Mouse (Mus musculus) G1E (cell line): Measurements from ENCODE around the gene Baz2b.

Experiments
- CTCF ChIP-seq: IDR thresholded peaks from 2 replicates; pipeline ENCODE4 v1.5.1; 2012; ENCODE audit warnings: low read depth, low read length, inconsistent platforms, mixed read lengths
- GATA1 ChIP-seq: IDR thresholded peaks from 2 replicates; pipeline ENCODE4 v1.6.1; 2012; ENCODE audit warnings: borderline replicate concordance, low read length, inconsistent platforms, mixed read lengths
- GATA2 ChIP-seq: IDR thresholded peaks from 2 replicates; pipeline ENCODE4 v1.6.1; 2012; ENCODE audit warnings: low read depth, low read length, inconsistent platforms, borderline replicate concordance
- TAL1 ChIP-seq: conservative IDR thresholded peaks from 2 replicates; pipeline ENCODE4 v1.6.1; 2012; ENCODE audit warnings: low read depth, low read length, inconsistent platforms, mixed read lengths

DNA sequence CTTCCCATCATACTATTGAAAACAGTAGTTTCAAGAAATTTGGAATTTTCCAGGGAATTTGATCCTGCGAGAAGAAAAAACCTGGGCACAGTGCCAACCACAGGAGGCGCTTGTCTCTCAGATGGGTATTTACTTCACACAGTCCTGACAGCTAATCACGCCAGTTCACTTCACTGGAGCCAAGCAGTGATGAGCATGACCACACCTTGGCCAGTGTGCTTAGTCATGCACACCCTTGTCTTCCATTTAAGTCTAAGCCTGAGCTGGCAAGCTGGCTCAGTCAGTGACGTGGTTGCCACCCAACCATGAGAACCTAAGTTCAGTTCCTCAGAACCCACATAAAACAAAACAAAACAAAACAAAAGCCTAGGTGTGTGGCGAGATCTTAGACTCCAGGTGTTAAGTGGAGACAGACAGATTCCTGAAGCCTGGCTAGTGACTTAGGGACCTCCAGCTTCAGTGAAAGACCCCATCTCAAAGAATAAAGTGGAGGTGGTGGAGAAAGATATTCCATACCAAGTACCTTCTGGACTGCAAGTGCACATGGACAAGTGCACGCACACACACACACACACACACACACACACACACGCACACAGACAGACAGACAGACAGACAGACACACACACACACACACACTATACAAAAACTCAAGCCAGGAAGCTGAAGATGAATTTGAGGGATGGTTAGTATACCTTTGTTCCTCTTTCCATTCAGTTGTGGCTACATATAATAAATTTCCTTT, 37.7 kb downstream of the Baz2b start:
- TF ChIP-seq CTCF (no peak), TAL1 (no peak), GATA2 (no peak), GATA1 (no peak)
